Mouse (Mus musculus): Measurements from ENCODE around the gene Tubd1. TPM values are rescaled to one million over a fixed set of nuclear protein-coding genes. Genes with fewer than 3 reads are reported as not detected.
A peak's percentile ranks its signal among the peaks of the same experiment; 100 is the strongest.
"Not testable (repeated sequence)": the region's sequence is repeated elsewhere in the genome, so short reads cannot be mapped to it uniquely, and the experiment has no call there.

Gene Tubd1
- 1 to 10 TPM; 6.1 to 7.4 TPM for total RNA-seq (2021)

GRCm38 (mm10) chr11:86544639-86545299 is at the start of gene Tubd1, which contains the start of gene Rps6kb1:
Gene Tubd1, plus strand, starts transcription at chr11:86544991.
Gene Rps6kb1, minus strand, starts transcription at chr11:86544805.
- peak; percentile 100 for DNase-seq (ENCODE audit: extremely low spot score in 1 of 2, low spot score in 2 of 2)

DNA sequence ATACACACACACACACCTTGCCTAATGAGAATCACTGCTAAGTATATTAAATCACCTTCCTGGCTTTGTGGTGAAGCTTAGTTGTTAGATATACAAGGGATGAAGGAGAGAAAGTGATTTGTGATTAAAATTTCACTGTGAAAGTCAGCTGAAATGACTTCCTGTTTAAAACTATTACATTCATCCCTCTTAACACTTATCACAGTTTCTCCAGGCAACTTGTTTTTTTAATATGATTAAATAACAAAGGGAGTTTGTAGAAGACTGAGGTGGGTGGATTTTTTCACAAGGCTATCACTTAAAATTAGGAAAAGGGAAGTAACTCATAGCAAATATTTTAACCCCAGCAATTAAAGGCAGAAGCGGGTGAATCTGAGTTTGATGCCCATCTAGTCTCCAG is 47.4 kb upstream of the Tubd1 start:
- no peak for DNase-seq (ENCODE audit: extremely low spot score in 1 of 2, low spot score in 2 of 2)
- intact Hi-C loops (cut with DNase I) = no loop called here

More at GRCm38 (mm10) chr11:86544639-86545299, at the start of gene Tubd1, which contains the start of gene Rps6kb1:
- intact Hi-C loops (cut with DNase I) = no loop called here

DNA sequence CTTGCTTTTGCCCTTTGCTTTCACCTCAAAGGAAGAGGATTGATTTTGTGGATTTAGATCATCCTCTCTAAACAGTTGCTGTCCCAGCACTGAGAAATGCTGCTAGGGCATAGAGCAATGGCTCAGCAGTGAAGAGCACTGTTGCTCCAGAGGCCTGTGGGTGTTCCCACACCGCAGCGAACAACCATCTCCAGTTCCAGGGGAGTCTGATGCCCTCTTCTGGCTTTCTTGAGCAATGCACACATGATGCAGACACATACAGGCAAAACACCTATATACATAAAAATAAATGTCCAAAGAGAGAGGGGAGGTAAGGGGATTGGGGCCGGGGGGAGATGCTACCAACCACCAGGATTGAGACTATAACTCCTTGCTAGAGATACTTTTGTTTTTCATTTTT is 46.9 kb upstream of the Tubd1 start:
- intact Hi-C loops (cut with DNase I) = no loop called here
- DNase-seq (ENCODE audit: extremely low spot score in 1 of 2, low spot score in 2 of 2) = no peak

DNA sequence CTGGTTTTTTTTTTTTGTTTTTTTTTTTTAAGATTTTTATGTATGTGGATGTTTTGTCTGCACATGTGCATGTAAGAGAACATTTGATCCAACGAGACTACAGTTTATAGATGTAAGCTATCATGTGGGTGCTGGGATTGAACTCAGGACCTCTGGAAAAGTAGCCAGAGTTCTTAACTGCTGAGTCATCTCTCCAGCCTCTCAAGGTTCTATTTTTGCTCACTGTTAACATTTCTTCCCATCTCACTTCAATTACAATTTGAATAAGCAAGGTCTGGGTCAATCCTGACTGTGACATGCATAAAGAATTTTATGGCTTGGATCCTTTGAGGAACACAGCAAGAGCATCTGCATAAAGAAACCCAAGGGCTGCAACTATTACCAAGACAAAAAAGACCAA is 44.0 kb upstream of the Tubd1 start:
- intact Hi-C loops (cut with DNase I) = no loop called here
- no peak for DNase-seq (ENCODE audit: extremely low spot score in 1 of 2, low spot score in 2 of 2)

- no peak for DNase-seq (ENCODE audit: extremely low spot score in 1 of 2, low spot score in 2 of 2)
- intact Hi-C loops (cut with DNase I) = no loop called here
Observed at GRCm38 (mm10) chr11:86503121-86503520, 41.7 kb upstream of the Tubd1 start.

DNA sequence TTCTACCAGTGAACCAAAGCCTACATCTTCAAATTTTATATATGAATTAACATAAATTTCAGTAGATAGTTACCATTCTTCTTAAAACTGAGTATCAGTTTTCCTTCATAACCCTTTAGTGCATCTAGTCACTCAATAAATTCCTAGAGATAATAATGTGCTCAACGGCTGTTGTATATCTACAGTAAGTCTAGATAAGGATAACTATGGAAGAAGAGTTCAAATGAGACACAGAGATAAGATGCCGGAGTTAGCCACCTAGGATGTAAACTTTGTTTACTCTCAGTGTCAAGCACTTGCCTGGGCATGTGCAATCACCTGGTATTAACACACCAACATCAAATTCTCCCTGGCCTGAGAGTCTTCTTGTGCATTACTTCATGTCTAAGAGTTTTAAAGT is 37.5 kb upstream of the Tubd1 start:
- no peak for DNase-seq (ENCODE audit: extremely low spot score in 1 of 2, low spot score in 2 of 2)
- intact Hi-C loops (cut with DNase I) = no loop called here

GRCm38 (mm10) chr11:86507991-86508390 is 36.8 kb upstream of the Tubd1 start:
- DNase-seq (ENCODE audit: extremely low spot score in 1 of 2, low spot score in 2 of 2) = no peak
- intact Hi-C loops (cut with DNase I) = no loop called here

- intact Hi-C loops (cut with DNase I) = no loop called here
- DNase-seq (ENCODE audit: extremely low spot score in 1 of 2, low spot score in 2 of 2) = no peak
Observed at GRCm38 (mm10) chr11:86516620-86517019, 28.2 kb upstream of the Tubd1 start.

GRCm38 (mm10) chr11:86517229-86517628 is 27.6 kb upstream of the Tubd1 start:
- no peak for DNase-seq (ENCODE audit: extremely low spot score in 1 of 2, low spot score in 2 of 2)
- intact Hi-C loops (cut with DNase I) = no loop called here

GRCm38 (mm10) chr11:86519751-86520150 is 25.0 kb upstream of the Tubd1 start:
- intact Hi-C loops (cut with DNase I) = no loop called here
- no peak for DNase-seq (ENCODE audit: extremely low spot score in 1 of 2, low spot score in 2 of 2)

- no peak for DNase-seq (ENCODE audit: extremely low spot score in 1 of 2, low spot score in 2 of 2)
- intact Hi-C loops (cut with DNase I) = no loop called here
Observed at GRCm38 (mm10) chr11:86527528-86527927, 17.3 kb upstream of the Tubd1 start.

- no peak for DNase-seq (ENCODE audit: extremely low spot score in 1 of 2, low spot score in 2 of 2)
- intact Hi-C loops (cut with DNase I) = no loop called here
Observed at GRCm38 (mm10) chr11:86532834-86533233, 12.0 kb upstream of the Tubd1 start.

DNA sequence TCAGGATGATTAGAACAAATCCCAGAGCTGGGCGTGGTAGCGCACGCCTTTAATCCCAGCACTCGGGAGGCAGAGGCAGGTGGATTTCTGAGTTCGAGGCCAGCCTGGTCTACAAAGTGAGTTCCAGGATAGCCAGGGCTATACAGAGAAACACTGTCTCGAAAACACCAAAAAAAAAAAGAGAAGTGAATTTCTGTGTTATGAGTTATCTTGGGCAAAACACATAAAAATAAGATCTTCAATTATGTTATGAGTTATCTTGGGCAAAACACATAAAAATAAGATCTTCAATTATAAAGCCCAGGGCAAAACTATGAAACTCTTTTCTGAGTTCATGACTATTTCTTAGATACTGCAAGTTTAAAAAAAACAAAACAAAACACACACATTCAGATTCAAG is 11.5 kb upstream of the Tubd1 start:
- intact Hi-C loops (cut with DNase I); DNase-seq (ENCODE audit: extremely low spot score in 1 of 2, low spot score in 2 of 2): not testable (repeated sequence)

- intact Hi-C loops (cut with DNase I) = no loop called here
- DNase-seq (ENCODE audit: extremely low spot score in 1 of 2, low spot score in 2 of 2) = no peak
Observed at GRCm38 (mm10) chr11:86534201-86534910, 10.4 kb upstream of the Tubd1 start.

DNA sequence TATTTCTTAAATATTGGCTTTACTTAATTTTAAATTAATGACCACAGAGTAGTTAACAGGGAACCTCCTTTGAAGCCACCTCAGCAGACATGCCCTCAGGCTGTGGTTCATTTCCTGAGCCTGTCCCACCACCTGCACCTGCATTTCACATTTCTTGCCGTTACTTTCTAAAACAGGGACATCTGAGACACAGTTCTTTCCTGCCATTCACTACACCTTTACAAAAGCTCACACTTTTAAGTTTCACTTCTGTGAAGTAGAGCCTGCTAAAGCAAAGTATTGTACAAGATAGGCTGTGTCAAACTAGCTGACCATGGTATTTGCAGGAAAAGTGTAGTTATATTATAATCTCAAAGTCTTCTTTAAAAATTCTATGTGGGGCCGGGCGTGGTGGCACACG is 6.0 kb upstream of the Tubd1 start:
- intact Hi-C loops (cut with DNase I) = no loop called here
- DNase-seq (ENCODE audit: extremely low spot score in 1 of 2, low spot score in 2 of 2) = no peak

- DNase-seq (ENCODE audit: extremely low spot score in 1 of 2, low spot score in 2 of 2) = no peak
- intact Hi-C loops (cut with DNase I) = no loop called here
Observed at GRCm38 (mm10) chr11:86539716-86540475, 4.9 kb upstream of the Tubd1 start.

DNA sequence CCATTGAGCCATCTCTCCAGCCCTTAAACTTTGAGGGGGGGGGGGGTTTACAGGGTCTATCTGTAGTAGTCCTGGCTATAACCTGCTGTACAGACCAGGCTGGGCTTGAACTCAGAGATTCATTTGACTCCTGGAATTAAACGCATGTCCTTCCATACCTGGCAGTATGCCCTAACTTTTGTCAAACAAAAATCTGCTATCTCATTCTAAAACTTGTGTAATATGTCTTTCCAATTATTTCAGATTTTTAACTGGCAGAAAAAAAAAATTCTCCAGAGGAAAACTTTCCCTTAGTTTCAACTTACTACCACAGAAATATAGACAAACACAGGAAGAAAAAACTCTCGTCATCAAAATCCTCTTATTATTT is 4.3 kb upstream of the Tubd1 start:
- intact Hi-C loops (cut with DNase I) = no loop called here

DNA sequence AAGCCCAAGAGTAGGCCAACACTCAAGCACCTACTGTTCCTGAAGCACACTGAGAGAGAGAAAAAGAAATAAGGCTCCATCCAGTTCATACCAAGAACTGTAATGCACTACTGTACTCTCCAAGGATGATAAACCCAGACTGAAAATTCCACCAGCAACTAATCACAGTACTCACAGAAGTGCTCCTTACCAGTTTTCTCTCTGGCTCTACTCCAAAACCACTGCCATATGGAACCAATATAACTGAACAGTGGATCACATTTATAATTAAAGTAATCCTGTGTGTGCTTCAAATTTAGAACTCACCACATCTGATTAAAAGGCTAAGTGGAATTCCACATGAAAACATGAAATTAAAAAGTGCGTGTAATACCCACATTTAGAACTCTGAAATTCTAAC is 1.9 kb upstream of the Tubd1 start:
- no peak for DNase-seq (ENCODE audit: extremely low spot score in 1 of 2, low spot score in 2 of 2)
- intact Hi-C loops (cut with DNase I) = no loop called here

More for the DNA sequence above, 4.3 kb upstream of the Tubd1 start:
- no peak for DNase-seq (ENCODE audit: extremely low spot score in 1 of 2, low spot score in 2 of 2)

DNA sequence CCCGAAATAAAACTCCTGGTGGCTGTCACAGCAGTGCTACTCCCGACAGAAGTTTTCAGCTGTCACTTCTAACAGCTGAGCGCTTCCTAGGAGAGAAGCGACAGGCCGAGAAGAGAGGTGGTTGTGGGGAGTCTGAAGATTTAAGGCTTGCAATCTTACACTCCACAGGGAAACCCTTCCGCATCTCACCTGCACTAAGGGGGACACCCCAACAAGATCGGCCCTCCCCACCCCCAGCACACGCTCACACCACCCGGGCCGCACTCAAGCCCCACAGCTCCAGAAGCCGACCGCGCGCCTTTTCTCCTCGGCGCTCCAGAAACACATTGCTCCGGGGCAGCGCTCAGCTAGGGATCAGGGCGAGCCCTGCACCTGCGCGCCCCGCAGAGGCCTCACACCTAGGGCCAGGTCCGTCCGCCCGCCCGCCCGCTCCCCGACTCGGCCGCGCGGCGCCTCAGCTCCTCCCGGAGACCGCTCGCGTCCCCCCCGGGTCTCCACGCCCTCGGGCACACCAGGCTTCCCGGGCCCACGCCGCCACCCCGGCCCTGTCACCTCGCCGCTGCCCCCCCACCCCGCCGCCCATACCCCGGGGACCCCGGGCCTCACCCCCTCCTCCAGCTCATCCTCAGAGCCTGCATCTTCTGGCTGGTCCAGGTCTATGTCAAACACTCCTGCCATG is 692 bp upstream of the Tubd1 start:
- peak in 1 of 2 experiments; percentile 65 for DNase-seq (ENCODE audit: extremely low spot score in 1 of 2, low spot score in 2 of 2)
- intact Hi-C loops (cut with DNase I) = no loop called here
